Mouse (Mus musculus): ENCODE results near the gene Smok2a. TPM values are rescaled to one million over a fixed set of nuclear protein-coding genes. Genes with fewer than 3 reads are reported as not detected.
"Not testable (repeated sequence)": the region's sequence is repeated elsewhere in the genome, so short reads cannot be mapped to it uniquely, and the experiment has no call there.

The Smok2a gene
- total RNA-seq (2014; fragmentation: Nextera tagmentation) (not detected in 2 replicates), total RNA-seq (2017) (not detected in 2 replicates)

DNA sequence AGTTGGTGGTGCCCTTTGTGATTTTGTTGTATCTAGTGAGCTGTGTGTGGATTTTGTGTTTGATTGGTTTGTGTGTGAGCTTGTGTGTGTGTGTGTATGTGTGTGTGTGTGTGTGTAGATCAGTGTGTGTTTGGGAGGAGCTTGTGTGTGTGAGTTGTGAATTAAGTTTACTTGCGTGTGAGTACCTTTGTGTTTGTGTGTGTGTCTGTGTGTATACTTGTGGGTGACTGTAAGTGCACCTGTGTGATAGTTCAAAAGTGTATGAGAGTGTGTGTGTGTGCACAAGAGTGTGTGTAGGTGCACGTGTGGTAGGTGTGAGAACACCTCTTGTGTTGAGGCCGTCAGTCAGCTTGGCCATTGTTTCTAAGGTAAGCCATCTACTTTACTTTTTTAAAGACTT, at the start of gene Smok2a:
Smok2a (plus strand) TSS at position 301 of the 400 bp plus-strand sequence.
- ATAC-seq (replicated peaks; ENCODE audit: poor library complexity, severe bottlenecking) = no peak

DNA sequence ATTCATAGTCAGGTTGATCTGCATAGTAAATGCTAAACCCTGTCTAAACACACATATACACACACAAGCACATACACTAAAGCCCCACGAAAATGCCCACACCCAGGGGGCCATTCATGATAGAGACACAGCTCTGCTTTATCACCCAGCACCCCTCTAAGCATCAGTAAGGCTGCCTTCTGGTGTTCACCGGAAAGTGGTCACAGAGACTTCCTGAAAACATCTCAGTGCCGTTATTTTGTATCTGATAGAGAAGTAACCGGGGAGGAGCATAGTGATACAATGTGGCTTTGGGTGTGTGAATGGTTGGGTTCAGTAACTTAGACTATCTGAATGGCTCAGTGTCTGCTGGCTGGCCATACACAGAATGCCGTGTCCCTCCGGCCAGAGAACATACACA, 47.4 kb upstream of the Smok2a start:
- peak; percentile 81 for ATAC-seq (replicated peaks; ENCODE audit: poor library complexity, severe bottlenecking)

DNA sequence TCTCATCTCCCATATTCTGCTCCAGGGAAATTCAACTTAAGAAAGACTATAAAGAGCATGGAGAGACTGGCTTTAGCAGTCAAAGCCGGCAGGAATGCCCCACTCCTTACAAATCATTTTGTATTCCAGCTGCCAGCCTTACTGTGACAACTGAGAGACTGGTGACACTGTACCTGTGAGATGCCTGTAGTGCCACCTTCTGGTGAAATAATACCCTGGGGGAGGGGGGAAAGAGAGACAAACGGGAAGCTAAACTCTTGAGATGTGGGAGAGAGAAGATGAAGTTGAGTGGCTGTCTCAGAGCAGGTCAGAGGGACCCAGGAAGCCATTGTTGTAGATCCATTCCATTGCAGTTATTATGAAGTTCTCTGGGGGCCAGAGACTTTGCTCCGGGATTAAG, 47.0 kb upstream of the Smok2a start:
- ATAC-seq (replicated peaks; ENCODE audit: poor library complexity, severe bottlenecking) = peak; percentile 88

DNA sequence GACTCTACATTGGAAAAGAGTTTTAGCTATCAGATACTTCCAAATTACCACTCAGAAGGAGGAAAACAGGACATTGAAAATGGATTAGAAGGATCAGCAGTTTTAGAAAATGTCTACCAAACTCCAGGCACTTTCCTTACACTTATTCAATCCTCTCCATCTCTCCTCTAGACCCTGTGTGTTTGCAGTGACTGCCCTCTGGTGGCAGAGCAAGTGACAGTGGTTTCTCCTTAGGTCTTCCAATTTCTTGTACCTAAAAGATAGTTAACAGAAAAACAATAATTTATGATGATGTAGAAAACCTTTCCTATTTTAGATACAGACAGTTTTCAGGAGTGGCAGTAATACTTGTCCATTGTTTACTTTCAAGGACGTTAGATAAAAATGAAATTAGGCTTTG, 45.4 kb upstream of the Smok2a start:
- ATAC-seq (replicated peaks; ENCODE audit: poor library complexity, severe bottlenecking) = peak; percentile 62

DNA sequence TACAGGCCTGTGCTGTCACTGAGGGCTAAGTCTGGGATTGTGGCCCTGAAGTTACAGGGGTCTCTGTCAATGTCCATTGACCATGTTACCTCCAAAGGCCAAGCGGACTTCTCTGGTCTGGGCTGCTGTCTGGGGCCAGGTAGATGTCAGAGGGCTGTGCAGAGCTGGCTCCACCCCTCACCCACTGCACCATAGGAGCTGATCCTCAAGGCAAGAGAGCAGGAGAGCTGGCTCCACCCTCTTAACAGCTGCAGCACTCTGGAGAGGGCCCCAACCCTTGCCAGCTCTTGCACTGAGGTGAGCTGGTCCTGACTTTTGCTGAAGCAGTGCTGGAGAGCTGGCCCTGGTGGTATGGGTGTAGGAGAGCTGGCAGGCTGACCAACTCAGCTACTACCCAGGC, 43.2 kb upstream of the Smok2a start:
- ATAC-seq (replicated peaks; ENCODE audit: poor library complexity, severe bottlenecking) = not testable (repeated sequence)

DNA sequence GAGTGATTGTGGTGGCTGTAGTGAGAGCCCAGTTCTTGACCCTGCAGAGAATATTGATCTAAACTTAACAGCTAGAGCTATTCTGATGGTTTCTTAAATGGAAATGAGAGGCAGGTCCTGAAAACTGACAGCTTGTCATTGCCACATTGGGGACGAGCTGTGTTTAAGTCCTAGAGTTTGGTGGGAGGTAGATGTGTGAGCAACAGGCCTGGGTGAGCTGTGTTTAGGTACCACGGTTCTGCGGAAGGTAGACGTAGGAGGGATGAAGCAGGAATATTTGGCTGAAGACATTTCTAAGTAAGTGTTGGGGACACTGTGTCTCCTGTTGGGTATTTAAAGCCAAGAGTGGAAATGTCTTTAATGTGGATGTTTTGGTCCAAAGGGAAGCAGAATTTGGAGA, 42.0 kb upstream of the Smok2a start:
- not testable (repeated sequence) for ATAC-seq (replicated peaks; ENCODE audit: poor library complexity, severe bottlenecking)

DNA sequence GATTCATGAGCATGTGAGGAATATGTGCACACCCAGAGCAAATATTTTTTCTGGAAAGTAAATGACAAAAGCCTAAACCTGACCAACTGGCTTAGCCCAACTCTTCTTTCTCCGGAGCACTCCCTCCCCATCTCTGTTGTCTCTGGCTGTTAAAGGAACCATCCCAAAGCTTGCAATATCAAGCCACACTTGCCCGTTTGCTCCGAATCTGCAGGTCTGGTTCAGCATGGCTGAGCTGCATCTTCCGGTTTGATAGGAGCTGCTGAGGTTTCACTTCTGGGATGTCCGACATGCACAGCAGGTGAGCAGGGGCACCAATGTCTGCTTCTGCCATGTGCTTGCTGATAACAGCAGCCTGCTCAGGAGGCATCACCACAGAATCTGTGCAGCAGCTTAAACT, 40.5 kb upstream of the Smok2a start:
- not testable (repeated sequence) for ATAC-seq (replicated peaks; ENCODE audit: poor library complexity, severe bottlenecking)

DNA sequence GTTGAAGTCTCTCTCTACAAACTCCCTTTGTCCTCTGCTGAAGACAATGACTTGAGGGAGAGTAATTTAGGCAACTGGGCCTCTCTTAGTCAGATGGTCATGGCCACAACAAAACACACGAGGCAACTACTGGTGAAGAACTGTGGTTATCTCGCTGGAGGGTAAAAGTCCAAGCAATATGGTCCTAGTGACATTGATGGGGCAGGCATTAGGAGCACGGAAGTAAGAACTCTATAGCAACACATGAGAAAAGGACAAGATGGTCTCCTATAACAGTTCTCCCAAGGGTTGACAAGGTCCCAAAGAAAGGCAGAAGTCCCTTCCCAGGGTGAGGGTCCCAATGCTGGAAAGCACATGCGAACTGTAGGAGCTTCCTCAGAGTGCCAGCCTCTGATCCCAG, 38.3 kb upstream of the Smok2a start:
- not testable (repeated sequence) for ATAC-seq (replicated peaks; ENCODE audit: poor library complexity, severe bottlenecking)

DNA sequence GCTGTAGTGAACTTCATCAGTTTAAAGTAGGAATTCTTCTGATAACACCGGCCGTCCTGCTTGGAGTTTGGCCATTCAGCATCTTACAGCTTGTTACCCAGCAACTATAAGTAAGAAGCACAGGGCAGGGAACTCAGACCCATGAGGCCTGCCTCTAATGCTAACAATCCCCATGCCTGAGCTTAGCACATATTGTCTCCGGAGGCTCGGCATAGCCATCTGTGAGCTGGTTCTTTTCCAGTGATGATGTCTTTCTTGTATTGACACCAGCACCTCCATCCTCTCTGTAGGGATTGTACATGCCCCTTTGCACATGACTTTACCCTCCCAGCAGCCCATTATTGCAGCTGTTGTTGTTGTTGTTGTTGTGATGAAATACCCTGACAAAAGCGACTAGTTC, 36.5 kb upstream of the Smok2a start:
- not testable (repeated sequence) for ATAC-seq (replicated peaks; ENCODE audit: poor library complexity, severe bottlenecking)

DNA sequence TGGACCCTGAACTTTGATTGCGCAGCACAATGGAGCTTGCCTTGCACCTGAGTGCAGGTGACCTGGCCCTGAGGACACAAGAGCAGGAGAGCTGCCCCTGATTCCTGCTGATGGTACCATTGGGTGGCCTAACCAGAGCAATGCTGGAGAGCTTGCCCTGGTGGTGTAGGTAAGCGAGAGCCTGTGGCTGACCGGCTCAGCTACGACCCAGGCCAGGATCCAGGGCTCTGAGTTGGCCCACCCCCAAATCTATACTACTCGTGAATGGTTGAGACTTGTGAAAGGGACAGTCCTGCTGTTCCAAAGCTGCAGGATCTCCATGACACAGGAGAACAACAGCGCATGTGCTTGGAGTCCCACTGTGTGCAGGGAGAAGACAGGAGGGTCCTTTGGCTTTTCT, 34.4 kb upstream of the Smok2a start:
- not testable (repeated sequence) for ATAC-seq (replicated peaks; ENCODE audit: poor library complexity, severe bottlenecking)

DNA sequence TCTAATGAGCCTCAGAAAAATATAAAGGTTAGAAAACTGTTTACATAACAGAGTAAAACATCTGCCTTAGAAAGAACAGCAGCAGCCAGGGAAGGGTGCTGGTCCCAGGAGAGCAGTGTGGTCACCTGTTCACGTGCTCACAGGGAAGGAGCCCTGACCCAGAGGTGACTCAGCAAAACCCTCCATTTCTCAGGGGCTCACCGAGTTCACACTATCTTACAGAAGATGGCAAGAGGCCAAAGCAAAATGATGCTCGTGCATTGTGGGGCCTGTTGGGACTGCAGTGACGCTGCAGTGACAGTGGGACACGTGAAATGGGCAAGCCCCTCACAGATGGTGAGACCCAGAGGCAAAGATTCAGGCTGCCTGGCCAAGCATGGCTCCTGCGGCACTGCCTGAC, 33.4 kb upstream of the Smok2a start:
- ATAC-seq (replicated peaks; ENCODE audit: poor library complexity, severe bottlenecking) = 0 out of 2 replicates have a peak, but pooled peaks have one; percentile 3

DNA sequence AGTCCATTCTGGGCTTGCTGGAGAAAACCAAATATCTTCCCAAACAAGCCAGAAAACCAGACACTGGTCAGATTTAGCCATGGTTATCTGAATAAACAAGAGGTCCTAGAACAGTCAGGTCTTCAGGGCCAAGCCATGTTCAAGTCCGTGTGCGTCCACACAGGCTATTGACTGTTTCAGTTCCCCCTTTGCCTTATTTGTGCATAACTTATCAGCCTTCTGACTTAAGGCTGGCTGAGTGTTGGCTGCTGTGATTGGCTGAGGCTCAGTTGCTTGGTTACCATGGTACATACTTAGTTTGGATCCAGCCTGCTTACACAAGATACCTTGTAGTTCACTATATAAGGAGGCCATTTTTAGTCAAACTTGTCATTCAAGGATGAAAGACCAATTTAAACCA, 32.1 kb upstream of the Smok2a start:
- peak; percentile 77 for ATAC-seq (replicated peaks; ENCODE audit: poor library complexity, severe bottlenecking)

DNA sequence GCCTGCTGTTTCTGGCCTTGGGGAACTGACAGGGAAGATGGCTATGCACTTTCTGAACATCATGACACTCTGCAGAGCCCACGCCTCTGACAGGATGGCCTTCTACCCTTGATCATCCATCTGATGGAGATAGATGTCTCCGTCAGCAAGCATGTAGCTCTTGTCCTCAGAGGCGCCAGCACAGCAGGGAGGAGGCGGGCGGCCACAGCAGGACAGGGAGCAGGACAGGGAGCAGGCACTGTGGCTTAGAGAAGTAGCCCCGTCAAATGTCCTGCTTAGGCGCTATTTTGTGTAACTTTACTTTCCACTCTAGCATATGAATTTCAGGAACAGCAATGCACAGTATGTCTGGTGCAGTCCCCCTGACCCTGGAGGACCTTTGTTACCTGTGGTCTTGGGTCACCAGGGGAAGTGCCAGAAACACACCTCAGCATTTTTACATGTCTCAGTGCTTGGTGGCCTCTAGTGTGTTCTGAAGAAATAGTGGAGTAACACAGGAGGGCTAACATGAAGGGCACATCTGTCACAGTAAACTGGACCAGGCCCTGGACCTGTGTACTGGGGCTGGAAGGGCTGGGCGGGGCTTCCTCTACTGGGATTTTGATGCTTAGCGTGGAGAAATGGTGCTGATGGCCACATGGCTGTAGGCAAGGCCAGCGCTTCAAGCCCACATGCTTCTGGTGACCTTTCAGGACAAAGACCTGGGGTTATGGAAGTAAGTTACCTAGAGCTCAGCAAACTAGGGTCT, 30.0 kb upstream of the Smok2a start:
- not testable (repeated sequence) for ATAC-seq (replicated peaks; ENCODE audit: poor library complexity, severe bottlenecking)

DNA sequence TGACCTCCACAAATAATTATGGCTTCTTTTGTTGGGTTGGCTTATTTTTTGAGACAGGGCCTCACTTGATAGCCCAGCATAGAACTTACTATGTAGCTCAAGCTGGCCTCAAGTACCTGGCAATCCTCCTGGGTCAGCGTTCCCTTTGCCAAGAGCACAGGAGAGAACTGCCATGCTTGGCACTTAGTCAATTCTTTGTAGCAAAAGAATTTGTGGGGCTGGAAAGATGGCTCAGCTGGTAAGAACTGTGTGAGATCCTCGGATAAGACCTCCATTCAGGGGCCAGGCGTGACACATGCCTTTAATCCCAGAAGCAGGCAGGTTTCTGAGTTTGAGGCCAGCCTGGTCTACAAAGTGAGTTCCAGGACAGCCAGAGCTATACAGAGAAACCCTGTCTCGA, 24.5 kb upstream of the Smok2a start:
- not testable (repeated sequence) for ATAC-seq (replicated peaks; ENCODE audit: poor library complexity, severe bottlenecking)

DNA sequence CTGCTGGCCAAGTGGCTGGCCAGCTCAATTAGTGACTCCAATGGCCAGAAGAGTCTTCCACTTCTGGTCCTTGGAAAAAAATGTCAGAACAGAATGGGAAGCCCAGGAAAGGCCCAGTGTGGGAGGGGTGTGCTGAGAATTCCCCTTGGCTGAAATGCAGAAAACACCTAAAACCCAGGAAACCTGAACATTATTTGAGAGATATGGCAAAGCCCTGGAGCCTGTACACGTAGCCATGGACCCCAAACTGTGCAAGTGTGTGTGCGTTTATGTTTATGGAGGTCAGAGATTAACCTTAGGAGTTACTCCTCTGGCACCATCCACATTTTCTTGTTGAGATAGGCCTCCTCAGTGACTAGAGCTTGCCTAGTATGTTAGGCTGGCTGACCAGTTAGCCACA, 22.2 kb upstream of the Smok2a start:
- not testable (repeated sequence) for ATAC-seq (replicated peaks; ENCODE audit: poor library complexity, severe bottlenecking)

DNA sequence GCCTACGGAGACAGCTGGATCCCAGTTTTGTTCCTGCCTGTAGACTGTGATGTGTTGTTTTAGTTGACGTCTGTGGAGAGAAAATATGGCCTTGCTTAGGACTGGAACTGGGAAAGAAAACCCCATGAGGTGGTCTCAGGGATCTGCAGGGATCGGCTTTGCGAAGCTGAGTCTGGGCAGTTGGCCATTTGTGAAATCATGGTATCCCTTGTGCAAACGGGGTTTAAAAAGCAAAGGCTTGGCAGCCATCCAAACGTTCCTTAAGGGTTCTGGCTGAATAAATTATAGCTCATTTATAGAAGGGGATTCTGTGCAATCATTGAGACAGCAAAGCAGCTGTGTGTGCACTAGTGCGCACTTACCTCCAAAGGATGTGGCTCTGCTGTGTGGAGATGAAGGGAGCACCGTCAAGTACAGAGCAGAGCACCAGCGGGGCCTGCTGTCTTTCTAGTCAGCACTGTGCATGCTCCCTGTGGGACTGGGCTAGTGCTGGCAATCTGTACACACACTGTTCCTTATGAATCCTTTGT, 21.0 kb upstream of the Smok2a start:
- ATAC-seq (replicated peaks; ENCODE audit: poor library complexity, severe bottlenecking) = not testable (repeated sequence)

DNA sequence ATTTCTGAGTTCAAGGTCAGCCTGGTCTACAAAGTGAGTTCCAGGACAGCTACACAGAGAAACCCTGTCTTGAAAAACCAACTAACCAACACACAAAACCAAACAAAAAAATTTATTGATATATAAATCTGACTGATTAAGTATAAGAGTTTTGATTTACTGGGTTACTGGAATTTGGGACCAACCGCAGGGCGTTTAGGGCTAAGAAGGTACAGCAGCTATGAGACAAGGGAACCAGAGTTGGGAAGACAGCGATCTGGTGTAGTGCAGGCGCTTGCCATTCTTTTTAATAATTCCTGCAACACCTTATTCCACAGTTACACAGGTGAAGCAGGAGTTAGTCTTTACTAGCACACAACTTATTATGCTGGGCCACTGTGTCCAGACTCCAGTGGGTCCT, 19.4 kb upstream of the Smok2a start:
- ATAC-seq (replicated peaks; ENCODE audit: poor library complexity, severe bottlenecking) = not testable (repeated sequence)

DNA sequence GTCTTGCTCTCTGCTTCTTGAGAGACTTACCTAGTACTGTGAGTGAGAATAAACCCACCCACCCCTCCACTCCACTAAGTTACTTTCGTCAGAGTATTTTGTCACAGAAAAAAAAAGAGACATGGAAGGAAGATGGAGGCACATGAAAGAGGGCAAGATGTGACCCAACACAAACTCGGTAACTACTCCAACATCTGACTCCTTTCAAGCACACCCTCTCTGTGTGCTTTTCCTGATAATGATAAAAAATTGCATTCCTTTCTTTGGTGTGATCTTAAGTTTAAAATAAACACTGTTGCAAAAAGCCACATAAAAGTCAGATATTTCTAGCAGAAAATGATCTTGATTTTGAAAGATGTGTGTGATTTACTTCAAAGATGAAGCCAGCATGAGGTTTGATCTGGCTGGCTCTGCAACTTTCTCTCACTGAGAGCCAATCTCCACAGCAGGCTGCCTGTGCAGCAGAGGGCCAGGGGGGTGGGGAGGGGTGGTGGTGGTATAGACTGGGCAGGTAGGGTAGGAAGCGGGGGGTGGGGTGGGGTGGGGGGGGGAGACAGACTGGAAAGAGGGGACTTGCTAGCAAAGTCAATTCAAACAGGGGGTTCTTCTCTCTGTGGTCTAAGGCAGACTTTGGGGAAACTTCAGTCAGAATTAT, 18.4 kb upstream of the Smok2a start:
- ATAC-seq (replicated peaks; ENCODE audit: poor library complexity, severe bottlenecking) = not testable (repeated sequence)

DNA sequence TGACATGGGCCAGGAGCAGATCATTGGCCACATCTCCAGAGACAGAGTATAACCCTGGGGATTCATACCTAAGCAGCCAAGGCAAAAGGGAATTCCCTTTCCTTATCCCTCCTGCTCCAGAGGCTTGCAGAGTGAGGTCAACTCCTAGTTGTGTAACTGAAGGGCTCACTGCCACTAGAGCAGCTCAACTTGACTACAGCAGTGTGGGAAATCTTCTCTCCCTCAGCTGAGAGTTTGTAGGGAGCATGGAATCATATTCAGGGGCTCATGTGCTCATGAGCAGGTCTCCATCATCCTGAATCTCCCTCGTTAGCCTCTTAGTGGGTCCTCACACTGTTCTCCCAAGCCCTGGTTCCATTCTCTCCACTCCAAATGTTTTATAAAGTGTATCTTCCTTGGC, 15.7 kb upstream of the Smok2a start:
- ATAC-seq (replicated peaks; ENCODE audit: poor library complexity, severe bottlenecking) = not testable (repeated sequence)

DNA sequence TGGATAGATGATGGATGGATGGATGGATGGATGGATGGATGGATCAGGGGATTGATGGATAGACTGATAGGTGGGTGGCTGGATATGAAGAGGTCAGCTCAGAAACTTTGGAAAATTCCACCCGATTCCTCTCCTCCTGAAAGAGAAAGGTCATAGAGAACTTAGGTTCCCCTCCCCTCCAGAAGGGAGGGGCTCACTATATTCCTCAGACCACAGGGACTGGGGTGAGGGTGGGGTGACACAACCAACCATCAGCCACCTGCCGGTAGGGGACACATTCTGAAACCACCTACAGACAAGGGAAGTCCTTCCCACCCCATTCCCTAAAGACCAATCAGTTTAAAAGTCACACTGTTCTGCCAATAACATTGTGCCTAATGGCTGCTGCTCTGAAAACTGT, 14.5 kb upstream of the Smok2a start:
- no peak for ATAC-seq (replicated peaks; ENCODE audit: poor library complexity, severe bottlenecking)

DNA sequence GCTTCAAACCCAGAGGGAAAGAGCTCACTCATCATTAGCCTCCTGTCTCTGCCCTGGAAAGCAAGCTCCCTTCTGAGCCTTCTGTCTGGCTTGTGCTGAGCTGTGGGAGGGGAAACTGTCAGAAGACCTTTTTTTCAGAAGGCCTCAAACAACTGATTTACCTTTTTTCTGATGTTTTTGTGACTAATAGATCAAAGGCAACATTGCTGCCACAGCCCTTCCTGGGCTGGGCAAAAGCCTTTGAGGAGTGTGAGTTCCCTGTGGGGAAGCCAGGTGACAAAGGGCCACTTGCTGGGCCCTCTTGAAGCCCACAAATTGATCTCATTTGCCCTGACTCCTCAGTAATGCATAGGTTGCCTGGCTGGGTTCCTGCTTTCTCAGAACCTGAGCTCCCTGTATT, 12.5 kb upstream of the Smok2a start:
- not testable (repeated sequence) for ATAC-seq (replicated peaks; ENCODE audit: poor library complexity, severe bottlenecking)
